Mouse (Mus musculus) megakaryocyte, embryonic 14.5 days (primary cell): ENCODE measurements around the gene Slc27a4.

ENCODE experiments used
- FLI1 ChIP-seq: IDR thresholded peaks from 2 replicates; pipeline ENCODE4 v1.6.1; 2012; ENCODE audit warnings: low read length, inconsistent platforms, mixed read lengths
- GATA1 ChIP-seq: IDR thresholded peaks from 3 replicates; pipeline ENCODE4 v1.6.1; 2012; ENCODE audit warnings: mixed read lengths, low read length, inconsistent platforms, borderline replicate concordance

DNA sequence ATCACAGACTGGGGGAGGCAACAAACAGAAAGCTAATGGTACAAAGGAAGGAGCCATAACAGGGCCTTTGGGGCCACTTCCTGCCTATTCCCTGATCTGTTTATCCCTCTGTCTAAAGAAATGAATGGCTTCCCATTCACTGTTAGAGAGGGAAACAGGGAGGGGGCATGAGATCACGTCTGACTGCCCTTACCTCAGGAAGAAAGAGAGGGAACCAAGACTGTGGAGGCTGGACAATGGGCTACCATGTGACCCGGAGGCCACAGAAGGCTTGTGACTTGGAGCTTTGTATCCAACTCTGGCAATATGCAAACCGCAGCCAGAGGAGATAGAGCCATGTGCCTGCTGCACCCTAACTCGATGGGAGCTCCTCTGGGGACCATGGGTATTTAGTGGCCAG lies 18.1 kb upstream of the Slc27a4 start:
- TF ChIP-seq GATA1 (no peak), FLI1 (no peak)
